Mouse (Mus musculus): ENCODE measurements around the gene Olfr44. TPM values are rescaled to one million over a fixed set of nuclear protein-coding genes. Genes with fewer than 3 reads are reported as not detected.

The Olfr44 gene
- not detected in 2 replicates for polyA plus RNA-seq (2015; fragmentation: Nextera tagmentation; extraction: Ambion mirVana)

DNA sequence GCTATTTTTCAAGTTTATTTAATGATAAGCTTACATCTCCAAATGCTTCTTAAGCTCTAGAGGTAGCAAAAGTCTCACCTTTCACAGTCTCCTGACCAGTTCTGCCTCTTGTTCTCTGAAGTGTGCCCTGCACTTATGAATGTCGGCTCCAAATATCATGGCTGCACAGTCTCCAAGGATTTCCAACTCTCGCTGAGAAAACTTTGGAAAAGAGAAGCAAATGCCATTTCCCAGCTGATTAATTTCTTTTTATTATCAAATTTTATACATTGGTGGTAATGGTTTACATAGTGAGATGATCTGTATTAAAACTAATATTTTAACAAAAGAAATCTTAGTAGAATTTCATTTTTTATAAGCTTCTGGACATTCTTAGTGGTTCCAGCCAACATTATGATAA lies at the start of gene Olfr44:
TSS of gene Olfr44 (minus strand) at position 101 of the 400 bp plus-strand sequence.
- H3K36me3 ChIP-seq (ENCODE audit: insufficient read depth, low read length), result no peaks in the 10 kb centered on the region
- no peak within 1 kb of the TSS for H3K4me2 ChIP-seq (ENCODE audit: low read length)
- TF ChIP-seq CTCF (IDR thresholded peaks at IDR 0.05; ENCODE audit: low read depth), result no peak
- no peaks in the 10 kb centered on the region for H3K4me1 ChIP-seq (replicated peaks; ENCODE audit: insufficient read depth, low read length)
- DNase-seq (ENCODE audit: low spot score), result no peak
- no peak for ATAC-seq (replicated peaks; ENCODE audit: low FRiP score, low read depth)
- H3K4me3 ChIP-seq (replicated peaks; ENCODE audit: low read depth, low read length), result no peak within 1 kb of the TSS
- no peak within 1 kb of the TSS for H3K27ac ChIP-seq
- no peak within 1 kb of the TSS for H3K9ac ChIP-seq (ENCODE audit: low read depth, low read length)
- WGBS, result 85% methylated on average over 2 of the region's 2 CpGs
- H3K27me3 ChIP-seq (ENCODE audit: insufficient read depth, low read length), result no peaks in the 10 kb centered on the region
- no peaks in the 10 kb centered on the region for H3K9me3 ChIP-seq (replicated peaks; ENCODE audit: low read length)

DNA sequence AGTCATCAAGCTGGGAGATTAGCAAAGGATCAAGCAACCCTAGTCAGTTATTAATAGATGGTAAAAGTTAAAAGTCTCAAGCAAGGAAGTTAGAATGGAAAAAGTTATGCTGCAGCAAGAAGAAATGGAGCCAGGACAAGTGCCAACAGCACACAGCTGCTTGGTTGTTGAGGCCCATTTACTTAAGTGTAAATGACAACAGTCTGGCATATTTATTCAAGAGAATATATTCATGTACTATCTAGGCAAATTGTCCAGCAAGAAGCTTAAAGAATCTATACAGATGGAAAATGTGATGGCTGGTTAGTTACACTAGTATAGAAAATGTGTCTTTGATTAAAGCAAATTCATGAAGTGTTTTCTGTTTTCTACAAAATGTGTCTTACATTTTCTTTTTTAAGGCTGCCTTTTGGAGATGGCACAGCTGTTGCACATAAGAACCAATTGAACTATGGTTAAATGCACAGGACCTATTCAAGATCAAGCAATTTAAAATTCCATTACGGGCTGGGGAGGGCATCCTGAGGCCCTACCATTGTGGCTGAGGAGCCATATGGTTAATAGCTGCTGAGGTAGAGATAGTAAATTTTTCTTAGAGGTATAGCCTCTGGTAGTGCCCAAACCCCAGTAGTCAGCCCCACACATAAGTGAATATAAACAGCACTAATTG lies 30.0 kb upstream of the Olfr44 start:
- 50% methylated on average over 1 of the region's 1 CpGs for WGBS
- Histone ChIP-seq H3K27ac (no peak overlapping the region), H3K36me3 (ENCODE audit: insufficient read depth, low read length) (no peaks in the 10 kb centered on the region), H3K9me3 (replicated peaks; ENCODE audit: low read length) (no peaks in the 10 kb centered on the region), H3K27me3 (ENCODE audit: insufficient read depth, low read length) (no peaks in the 10 kb centered on the region), H3K4me3 (replicated peaks; ENCODE audit: low read depth, low read length) (no peak overlapping the region), H3K4me2 (ENCODE audit: low read length) (no peak overlapping the region), H3K4me1 (replicated peaks; ENCODE audit: insufficient read depth, low read length) (no peaks in the 10 kb centered on the region), H3K9ac (ENCODE audit: low read depth, low read length) (no peak overlapping the region)
- no peak for DNase-seq (ENCODE audit: low spot score)
- ATAC-seq (replicated peaks; ENCODE audit: low FRiP score, low read depth), result no peak
- no peak for TF ChIP-seq CTCF (IDR thresholded peaks at IDR 0.05; ENCODE audit: low read depth)

DNA sequence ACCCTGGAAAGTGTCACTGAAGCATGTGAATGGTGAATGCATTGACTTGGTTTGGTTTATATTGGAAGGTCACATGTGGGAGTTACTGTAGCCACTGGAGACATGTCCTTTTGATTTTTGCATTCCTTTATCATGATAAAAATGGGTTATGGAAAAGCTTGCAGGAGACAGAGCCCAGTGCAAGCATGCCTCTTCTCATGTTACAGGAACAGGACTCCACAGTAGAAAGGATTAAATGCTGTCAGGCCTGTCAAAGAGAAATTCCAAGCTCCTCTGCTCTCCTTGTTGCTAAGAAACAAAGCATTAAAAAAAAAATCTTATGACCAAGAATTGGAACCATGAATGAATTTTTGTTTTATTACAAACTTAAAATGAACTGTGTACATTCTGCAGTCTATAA lies 24.8 kb upstream of the Olfr44 start:
- Histone ChIP-seq H3K4me3 (replicated peaks; ENCODE audit: low read depth, low read length) (no peak overlapping the region), H3K4me1 (replicated peaks; ENCODE audit: insufficient read depth, low read length) (no peaks in the 10 kb centered on the region), H3K9me3 (replicated peaks; ENCODE audit: low read length) (no peaks in the 10 kb centered on the region), H3K4me2 (ENCODE audit: low read length) (no peak overlapping the region), H3K36me3 (ENCODE audit: insufficient read depth, low read length) (no peaks in the 10 kb centered on the region), H3K27me3 (ENCODE audit: insufficient read depth, low read length) (no peaks in the 10 kb centered on the region), H3K9ac (ENCODE audit: low read depth, low read length) (no peak overlapping the region), H3K27ac (no peak overlapping the region)
- ATAC-seq (replicated peaks; ENCODE audit: low FRiP score, low read depth) (no peak), DNase-seq (ENCODE audit: low spot score) (peak; percentile 28)
- TF ChIP-seq CTCF (IDR thresholded peaks at IDR 0.05; ENCODE audit: low read depth), result no peak

DNA sequence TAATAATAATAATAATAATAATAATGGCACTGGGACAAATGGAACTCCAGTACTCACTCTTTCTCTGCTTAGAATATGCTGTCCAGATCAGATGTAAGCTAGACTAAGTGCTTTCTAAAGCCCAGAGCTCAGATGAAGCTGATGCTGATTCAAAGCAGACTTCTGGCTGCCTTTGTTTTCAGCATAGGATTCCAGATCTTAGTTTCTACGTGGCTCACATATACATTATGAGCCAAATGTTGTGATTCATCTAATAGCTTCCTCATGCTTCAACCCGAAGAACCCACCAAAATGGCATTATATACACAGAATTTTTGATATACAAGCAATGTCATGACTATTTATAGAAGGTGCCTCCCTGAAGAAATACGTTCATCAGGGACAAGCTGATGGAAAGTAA lies 21.7 kb upstream of the Olfr44 start, which contains the start of gene Olfr957:
TSS of gene Olfr957 (minus strand) at position 279 of the 400 bp plus-strand sequence.
- Histone ChIP-seq H3K4me1 (replicated peaks; ENCODE audit: insufficient read depth, low read length) (no peaks in the 10 kb centered on the region), H3K36me3 (ENCODE audit: insufficient read depth, low read length) (no peaks in the 10 kb centered on the region), H3K27ac (no peak within 1 kb of the TSS), H3K9me3 (replicated peaks; ENCODE audit: low read length) (no peaks in the 10 kb centered on the region), H3K27me3 (ENCODE audit: insufficient read depth, low read length) (no peaks in the 10 kb centered on the region), H3K9ac (ENCODE audit: low read depth, low read length) (no peak within 1 kb of the TSS), H3K4me2 (ENCODE audit: low read length) (no peak within 1 kb of the TSS), H3K4me3 (replicated peaks; ENCODE audit: low read depth, low read length) (no peak within 1 kb of the TSS)
- no peak for TF ChIP-seq CTCF (IDR thresholded peaks at IDR 0.05; ENCODE audit: low read depth)
- DNase-seq (ENCODE audit: low spot score) (no peak), ATAC-seq (replicated peaks; ENCODE audit: low FRiP score, low read depth) (no peak)
- 60% methylated on average over 3 of the region's 3 CpGs for WGBS

DNA sequence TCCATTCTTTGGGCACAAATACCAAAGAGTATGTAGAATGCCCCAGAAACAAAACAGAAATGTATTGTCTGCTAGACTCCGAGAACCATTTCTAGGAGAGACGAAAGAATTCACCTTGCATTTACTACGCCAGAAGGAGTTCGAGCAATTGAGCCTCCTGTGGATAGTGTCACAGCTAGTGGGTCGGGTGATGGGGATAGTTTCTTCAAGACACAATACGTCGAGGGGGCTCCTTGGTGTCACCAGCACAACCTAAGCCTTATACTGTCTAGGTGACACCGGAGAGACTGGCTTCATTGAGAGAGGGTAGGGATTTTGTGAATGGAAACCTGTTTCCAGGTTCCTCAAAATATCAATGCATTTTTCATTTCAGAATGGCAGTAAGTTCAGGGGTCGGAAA lies 15.6 kb upstream of the Olfr44 start:
- ATAC-seq (replicated peaks; ENCODE audit: low FRiP score, low read depth), result no peak
- Histone ChIP-seq H3K4me2 (ENCODE audit: low read length) (no peak overlapping the region), H3K9me3 (replicated peaks; ENCODE audit: low read length) (no peaks in the 10 kb centered on the region), H3K27me3 (ENCODE audit: insufficient read depth, low read length) (no peaks in the 10 kb centered on the region), H3K36me3 (ENCODE audit: insufficient read depth, low read length) (no peaks in the 10 kb centered on the region), H3K27ac (no peak overlapping the region), H3K4me1 (replicated peaks; ENCODE audit: insufficient read depth, low read length) (no peaks in the 10 kb centered on the region), H3K4me3 (replicated peaks; ENCODE audit: low read depth, low read length) (no peak overlapping the region), H3K9ac (ENCODE audit: low read depth, low read length) (no peak overlapping the region)
- WGBS, result 83% methylated on average over 9 of the region's 9 CpGs
- no peak for TF ChIP-seq CTCF (IDR thresholded peaks at IDR 0.05; ENCODE audit: low read depth)
- no peak for DNase-seq (ENCODE audit: low spot score)

DNA sequence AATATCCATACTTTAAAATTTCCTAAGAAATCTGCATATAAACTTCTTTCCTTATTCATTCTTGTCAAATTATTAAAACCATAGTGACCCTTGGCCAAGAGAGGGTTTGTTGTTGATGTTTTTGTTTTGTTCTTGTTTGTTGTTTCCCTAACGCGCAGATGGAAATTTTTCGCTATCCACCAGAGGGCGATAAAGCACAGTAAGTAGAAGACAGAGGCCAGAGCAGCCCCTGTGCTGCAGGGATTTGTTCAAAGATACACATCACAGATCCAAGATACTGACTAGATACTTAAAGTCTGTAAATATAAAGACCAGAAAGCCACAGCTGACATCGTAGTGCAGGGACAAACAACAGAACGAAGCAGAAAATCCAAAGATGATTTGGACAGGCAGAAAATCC lies 15.2 kb upstream of the Olfr44 start:
- no peaks in the 10 kb centered on the region for H3K36me3 ChIP-seq (ENCODE audit: insufficient read depth, low read length)
- H3K27me3 ChIP-seq (ENCODE audit: insufficient read depth, low read length), result no peaks in the 10 kb centered on the region
- peak; percentile 83 for TF ChIP-seq CTCF (IDR thresholded peaks at IDR 0.05; ENCODE audit: low read depth)
- H3K9me3 ChIP-seq (replicated peaks; ENCODE audit: low read length), result no peaks in the 10 kb centered on the region
- no peak overlapping the region for H3K4me2 ChIP-seq (ENCODE audit: low read length)
- no peak overlapping the region for H3K27ac ChIP-seq
- peak; percentile 79 for DNase-seq (ENCODE audit: low spot score)
- no peak overlapping the region for H3K9ac ChIP-seq (ENCODE audit: low read depth, low read length)
- no peaks in the 10 kb centered on the region for H3K4me1 ChIP-seq (replicated peaks; ENCODE audit: insufficient read depth, low read length)
- H3K4me3 ChIP-seq (replicated peaks; ENCODE audit: low read depth, low read length), result no peak overlapping the region
- ATAC-seq (replicated peaks; ENCODE audit: low FRiP score, low read depth), result no peak
- WGBS, result 11% methylated on average over 6 of the region's 6 CpGs

DNA sequence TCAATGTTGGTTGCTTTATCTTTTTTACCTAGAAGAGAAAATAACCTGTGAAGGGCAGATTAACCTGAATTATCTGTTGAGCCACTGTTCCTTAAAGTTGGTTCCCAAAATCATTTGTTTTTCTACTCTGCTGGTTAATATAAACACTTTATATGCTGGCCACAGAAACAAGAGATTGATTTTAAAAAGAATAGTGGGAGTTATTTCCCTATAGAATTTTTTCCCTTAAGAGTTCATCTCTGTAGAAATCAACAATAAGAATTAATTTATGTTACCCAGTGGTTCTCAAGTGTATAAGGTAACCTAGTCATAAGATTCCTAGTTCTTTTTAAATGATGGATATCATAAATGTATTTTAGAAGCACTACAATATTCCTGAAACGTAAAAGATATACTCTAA lies 22.0 kb downstream of the Olfr44 start, which contains the start of gene Olfr955:
TSS of gene Olfr955 (minus strand) at position 101 of the 400 bp plus-strand sequence.
- Histone ChIP-seq H3K4me2 (ENCODE audit: low read length) (no peak within 1 kb of the TSS), H3K27ac (no peak within 1 kb of the TSS), H3K4me3 (replicated peaks; ENCODE audit: low read depth, low read length) (no peak within 1 kb of the TSS), H3K9ac (ENCODE audit: low read depth, low read length) (no peak within 1 kb of the TSS), H3K4me1 (replicated peaks; ENCODE audit: insufficient read depth, low read length) (no peaks in the 10 kb centered on the region), H3K9me3 (replicated peaks; ENCODE audit: low read length) (no peaks in the 10 kb centered on the region), H3K27me3 (ENCODE audit: insufficient read depth, low read length) (no peaks in the 10 kb centered on the region), H3K36me3 (ENCODE audit: insufficient read depth, low read length) (no peaks in the 10 kb centered on the region)
- ATAC-seq (replicated peaks; ENCODE audit: low FRiP score, low read depth), result no peak
- WGBS, result 53% methylated on average over 1 of the region's 1 CpGs
- no peak for TF ChIP-seq CTCF (IDR thresholded peaks at IDR 0.05; ENCODE audit: low read depth)
- no peak for DNase-seq (ENCODE audit: low spot score)

All from kidney, postnatal 0 days (tissue).